ENCODE assay signal across 11 mouse cellular contexts in the genomic region with DNA sequence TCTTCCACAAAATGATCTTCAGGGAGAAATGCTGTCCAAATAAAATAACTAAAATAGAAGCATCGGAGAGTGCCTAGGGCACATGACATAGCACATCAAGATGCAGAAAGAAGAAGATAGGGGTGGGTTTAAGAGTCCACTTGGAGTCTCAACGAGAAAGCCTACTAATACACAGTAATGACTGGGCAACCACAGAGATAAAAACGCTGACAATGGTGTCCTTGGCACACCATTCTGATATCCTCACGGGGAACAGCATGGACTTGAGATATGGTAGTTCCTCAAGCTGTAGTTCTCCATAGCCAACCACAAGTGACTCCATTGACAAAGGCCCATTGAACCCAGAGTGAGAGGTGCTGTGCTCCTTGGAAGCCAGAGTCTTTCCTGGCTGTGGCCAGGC.
"Had no signal": no experiment of that assay in that cellular context is flagged by ENCODE, and none has a peak within 500 bp of the region (broad histone marks: within the 10 kb centered on the region; RNA-seq: fewer than 3 reads in every experiment).

No protein-coding gene starts in this region.

- H3K27me3 ChIP-seq: liver, embryonic 12.5 days; midbrain, embryonic 13.5 days; neural tube, embryonic 12.5 days had no signal

- H3K36me3 ChIP-seq: liver, embryonic 12.5 days; midbrain, embryonic 10.5 days; midbrain, embryonic 13.5 days; neural tube, embryonic 12.5 days had no signal

- H3K4me3 ChIP-seq: liver, embryonic 12.5 days; midbrain, embryonic 10.5 days; midbrain, embryonic 13.5 days; neural tube, embryonic 12.5 days had no signal

- H3K27ac ChIP-seq: liver, embryonic 12.5 days; liver, embryonic 14.5 days; midbrain, embryonic 10.5 days; midbrain, embryonic 13.5 days; neural tube, embryonic 12.5 days had no signal

- H3K9me3 ChIP-seq: liver, embryonic 12.5 days; midbrain, embryonic 10.5 days; midbrain, embryonic 13.5 days; neural tube, embryonic 12.5 days had no signal

- ATAC-seq: liver, embryonic 12.5 days; midbrain, embryonic 13.5 days; midbrain, embryonic 16.5 days had no signal

- H3K9ac ChIP-seq: liver, embryonic 12.5 days; liver, embryonic 14.5 days; lung, embryonic 14.5 days; midbrain, embryonic 13.5 days; neural tube, embryonic 12.5 days had no signal

- H3K4me2 ChIP-seq: liver, embryonic 12.5 days; lung, embryonic 14.5 days; midbrain, embryonic 13.5 days; neural tube, embryonic 12.5 days had no signal

- DNase-seq: lung, adult 18-20 months; lung, embryonic 14.5 days; lung, postnatal 10 days; lung, postnatal 4 days; right cerebral cortex, postnatal 14 days had no signal
